Mouse (Mus musculus) fibroblast of lung, adult 2 months (primary cell): ENCODE results near the gene Mob1a.

Experiments
- DNase-seq: peaks from one replicate; pipeline ENCODE4 v3.0.0-alpha.2; 2011; ENCODE audit warnings: low read depth

Mob1a gene

DNA sequence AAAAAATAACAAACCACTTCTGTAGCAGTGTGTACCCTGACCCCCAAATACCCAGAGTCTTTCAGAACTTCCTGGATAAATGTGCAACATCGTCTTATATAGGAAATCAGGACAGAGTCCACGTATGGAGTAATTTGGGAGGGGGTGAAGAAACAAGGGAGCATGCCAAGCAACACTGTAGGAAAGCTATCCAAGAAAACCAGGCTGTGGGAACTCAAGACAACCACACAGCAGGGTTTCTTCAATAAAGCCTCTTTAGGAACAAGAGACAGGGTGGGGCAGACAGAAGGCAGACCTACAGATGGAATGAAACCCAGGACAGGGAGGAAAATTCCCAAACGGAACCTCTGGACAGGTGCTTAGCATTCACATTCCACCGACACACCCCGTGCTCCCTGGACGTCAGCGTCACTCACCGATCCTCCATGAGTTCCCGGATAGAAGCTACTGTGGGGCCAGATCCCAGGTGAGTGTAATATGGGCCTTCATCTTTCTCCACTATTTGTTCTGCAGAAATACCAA is 59.8 kb downstream of the Mob1a start:
- no peak for DNase-seq

DNA sequence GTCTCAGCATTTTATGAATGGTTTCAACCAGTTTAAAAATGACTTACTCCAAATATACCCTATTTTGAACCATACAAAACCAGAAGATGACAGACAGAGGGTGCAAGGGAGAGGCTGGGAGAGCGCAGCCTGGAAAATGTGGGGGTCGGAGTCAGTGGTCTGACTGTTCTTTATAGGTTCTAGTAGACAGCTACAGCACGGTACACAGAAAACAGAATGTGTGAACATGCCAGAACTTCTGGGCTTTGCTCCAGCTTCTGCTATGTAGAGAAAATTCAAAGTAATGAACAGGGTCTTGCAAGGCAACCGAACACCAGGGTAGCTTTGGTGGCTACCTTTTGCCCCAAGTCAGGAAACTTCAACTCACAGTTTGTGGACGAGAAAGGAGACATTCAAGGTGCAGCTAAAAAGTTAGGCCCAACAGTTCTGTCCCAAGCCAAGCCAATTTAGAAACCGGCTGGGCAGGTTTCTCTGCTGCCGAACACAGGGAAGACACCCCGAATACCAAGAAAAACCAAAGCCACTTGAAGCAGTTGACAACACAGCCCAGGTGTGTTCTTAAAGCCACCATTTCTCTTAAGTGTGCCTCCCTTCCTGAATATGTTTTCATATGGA is 66.5 kb downstream of the Mob1a start:
- no peak for DNase-seq
